Mouse (Mus musculus): ENCODE results near the gene Kazald1. TPM values are rescaled to one million over a fixed set of nuclear protein-coding genes. Genes with fewer than 3 reads are reported as not detected.

The Kazald1 gene
- 11.2 and 12.8 TPM in 2 replicates for polyA plus RNA-seq (2015; fragmentation: Nextera tagmentation; extraction: Ambion mirVana)

GRCm38 (mm10) chr19:45074580-45075322 is at the start of gene Kazald1:
TSS of gene Kazald1 (plus strand) at chr19:45075241.
- Histone ChIP-seq H3K9ac (replicated peaks; ENCODE audit: low read depth) (peak within 1 kb of the TSS; percentile 95), H3K27me3 (replicated peaks; ENCODE audit: insufficient read depth, low read length) (peaks cover 27% of the 10 kb centered on the region), H3K4me3 (ENCODE audit: low read depth, low read length) (peak within 1 kb of the TSS; percentile 73), H3K9me3 (ENCODE audit: low read length) (no peaks in the 10 kb centered on the region), H3K36me3 (ENCODE audit: insufficient read depth, low read length) (no peaks in the 10 kb centered on the region), H3K4me1 (ENCODE audit: insufficient read depth, low read depth, low read length) (peaks cover 12% of the 10 kb centered on the region), H3K27ac (ENCODE audit: low read length) (peak within 1 kb of the TSS; percentile 99), H3K4me2 (replicated peaks; ENCODE audit: low read depth, low read length) (peak within 1 kb of the TSS; percentile 97)
- TF ChIP-seq CTCF (IDR thresholded peaks at IDR 0.05) (no peak), EP300 (IDR thresholded peaks at IDR 0.05) (peak; percentile 88)
- ATAC-seq, result peak; percentile 88
- peak; percentile 97 for DNase-seq (ENCODE audit: low spot score)
- 0% methylated on average over 44 of the region's 45 CpGs for WGBS

- H3K27me3 ChIP-seq (replicated peaks; ENCODE audit: insufficient read depth, low read length), result no peaks in the 10 kb centered on the region
- DNase-seq (ENCODE audit: low spot score) (no peak), ATAC-seq (no peak)
- H3K9ac ChIP-seq (replicated peaks; ENCODE audit: low read depth), result no peak overlapping the region
- 88% methylated on average over 36 of the region's 37 CpGs for WGBS
- no peak overlapping the region for H3K4me3 ChIP-seq (ENCODE audit: low read depth, low read length)
- H3K36me3 ChIP-seq (ENCODE audit: insufficient read depth, low read length), result peaks cover 10% of the 10 kb centered on the region
- H3K9me3 ChIP-seq (ENCODE audit: low read length), result no peaks in the 10 kb centered on the region
- TF ChIP-seq EP300 (IDR thresholded peaks at IDR 0.05) (no peak), CTCF (IDR thresholded peaks at IDR 0.05) (no peak)
- no peak overlapping the region for H3K27ac ChIP-seq (ENCODE audit: low read length)
- no peak overlapping the region for H3K4me2 ChIP-seq (replicated peaks; ENCODE audit: low read depth, low read length)
- H3K4me1 ChIP-seq (ENCODE audit: insufficient read depth, low read depth, low read length), result peaks cover 2% of the 10 kb centered on the region
Observed at GRCm38 (mm10) chr19:45025937-45026568, 49.0 kb upstream of the Kazald1 start.

GRCm38 (mm10) chr19:45026958-45027670 is 47.9 kb upstream of the Kazald1 start:
- Histone ChIP-seq H3K27ac (ENCODE audit: low read length) (no peak overlapping the region), H3K27me3 (replicated peaks; ENCODE audit: insufficient read depth, low read length) (no peaks in the 10 kb centered on the region), H3K4me1 (ENCODE audit: insufficient read depth, low read depth, low read length) (no peaks in the 10 kb centered on the region; the same call in 1 of the 2 replicates), H3K4me3 (ENCODE audit: low read depth, low read length) (no peak overlapping the region), H3K36me3 (ENCODE audit: insufficient read depth, low read length) (peaks cover 10% of the 10 kb centered on the region), H3K9me3 (ENCODE audit: low read length) (no peaks in the 10 kb centered on the region), H3K9ac (replicated peaks; ENCODE audit: low read depth) (no peak overlapping the region), H3K4me2 (replicated peaks; ENCODE audit: low read depth, low read length) (no peak overlapping the region)
- ATAC-seq (no peak), DNase-seq (ENCODE audit: low spot score) (no peak)
- no peak for TF ChIP-seq CTCF (IDR thresholded peaks at IDR 0.05)
- no peak for TF ChIP-seq EP300 (IDR thresholded peaks at IDR 0.05)
- 63% methylated on average over 6 of the region's 6 CpGs for WGBS

- Histone ChIP-seq H3K27me3 (replicated peaks; ENCODE audit: insufficient read depth, low read length) (no peaks in the 10 kb centered on the region), H3K4me1 (ENCODE audit: insufficient read depth, low read depth, low read length) (no peaks in the 10 kb centered on the region; the same call in 1 of the 2 replicates), H3K9ac (replicated peaks; ENCODE audit: low read depth) (no peak overlapping the region), H3K36me3 (ENCODE audit: insufficient read depth, low read length) (peaks cover 10% of the 10 kb centered on the region; the same call in 1 of the 2 replicates), H3K27ac (ENCODE audit: low read length) (no peak overlapping the region), H3K4me3 (ENCODE audit: low read depth, low read length) (no peak overlapping the region), H3K9me3 (ENCODE audit: low read length) (no peaks in the 10 kb centered on the region), H3K4me2 (replicated peaks; ENCODE audit: low read depth, low read length) (no peak overlapping the region)
- ATAC-seq, result no peak
- TF ChIP-seq EP300 (IDR thresholded peaks at IDR 0.05), result no peak
- TF ChIP-seq CTCF (IDR thresholded peaks at IDR 0.05), result no peak
- WGBS, result 76% methylated on average over 6 of the region's 6 CpGs
- no peak for DNase-seq (ENCODE audit: low spot score)
Observed at GRCm38 (mm10) chr19:45027848-45028247, 47.2 kb upstream of the Kazald1 start.

GRCm38 (mm10) chr19:45028746-45029145 is 46.3 kb upstream of the Kazald1 start:
- DNase-seq (ENCODE audit: low spot score) (no peak), ATAC-seq (no peak)
- H3K4me1 ChIP-seq (ENCODE audit: insufficient read depth, low read depth, low read length), result no peaks in the 10 kb centered on the region; the same call in 1 of the 2 replicates
- H3K4me2 ChIP-seq (replicated peaks; ENCODE audit: low read depth, low read length), result no peak overlapping the region
- no peak overlapping the region for H3K27ac ChIP-seq (ENCODE audit: low read length)
- H3K27me3 ChIP-seq (replicated peaks; ENCODE audit: insufficient read depth, low read length), result no peaks in the 10 kb centered on the region
- TF ChIP-seq CTCF (IDR thresholded peaks at IDR 0.05), result no peak
- TF ChIP-seq EP300 (IDR thresholded peaks at IDR 0.05), result no peak
- peaks cover 10% of the 10 kb centered on the region; the same call in 1 of the 2 replicates for H3K36me3 ChIP-seq (ENCODE audit: insufficient read depth, low read length)
- WGBS, result 56% methylated on average over 17 of the region's 19 CpGs
- H3K9ac ChIP-seq (replicated peaks; ENCODE audit: low read depth), result no peak overlapping the region
- no peaks in the 10 kb centered on the region for H3K9me3 ChIP-seq (ENCODE audit: low read length)
- no peak overlapping the region for H3K4me3 ChIP-seq (ENCODE audit: low read depth, low read length)

- 0 out of 2 replicates have a peak, but pooled peaks cover 10% of the 10 kb centered on the region for H3K36me3 ChIP-seq (ENCODE audit: insufficient read depth, low read length)
- DNase-seq (ENCODE audit: low spot score) (no peak), ATAC-seq (no peak)
- H3K27ac ChIP-seq (ENCODE audit: low read length), result no peak overlapping the region
- H3K4me1 ChIP-seq (ENCODE audit: insufficient read depth, low read depth, low read length), result no peaks in the 10 kb centered on the region; the same call in 1 of the 2 replicates
- H3K4me3 ChIP-seq (ENCODE audit: low read depth, low read length), result no peak overlapping the region
- WGBS, result 45% methylated on average over 9 of the region's 9 CpGs
- no peaks in the 10 kb centered on the region for H3K9me3 ChIP-seq (ENCODE audit: low read length)
- no peaks in the 10 kb centered on the region for H3K27me3 ChIP-seq (replicated peaks; ENCODE audit: insufficient read depth, low read length)
- H3K4me2 ChIP-seq (replicated peaks; ENCODE audit: low read depth, low read length), result no peak overlapping the region
- TF ChIP-seq EP300 (IDR thresholded peaks at IDR 0.05) (no peak), CTCF (IDR thresholded peaks at IDR 0.05) (no peak)
- no peak overlapping the region for H3K9ac ChIP-seq (replicated peaks; ENCODE audit: low read depth)
Observed at GRCm38 (mm10) chr19:45029571-45029970, 45.5 kb upstream of the Kazald1 start.
